Mouse (Mus musculus): Measurements from ENCODE around the gene Nup214. TPM values are rescaled to one million over a fixed set of nuclear protein-coding genes. Genes with fewer than 3 reads are reported as not detected.

Nup214 gene
- total RNA-seq, 1 experiment from 2014 or later = 76.3 TPM

DNA sequence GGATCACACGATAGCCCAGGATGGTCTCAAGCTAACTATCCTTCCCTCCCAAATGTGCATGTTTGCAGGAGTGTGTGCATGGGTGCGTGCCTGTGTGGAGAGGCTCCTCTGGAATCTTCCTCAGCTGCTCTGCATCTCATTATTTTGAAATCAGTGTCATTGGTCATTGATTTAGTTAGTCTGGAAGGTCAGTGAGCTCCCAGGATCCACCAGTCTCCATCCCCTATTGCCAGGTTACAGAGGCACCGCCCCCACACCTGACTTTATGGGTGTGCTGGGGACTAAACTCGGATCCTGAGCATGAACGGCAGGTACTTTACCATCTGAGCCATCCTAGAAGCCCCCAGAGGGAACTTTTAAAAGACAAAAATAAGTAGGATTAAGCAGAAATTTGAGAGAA, 128.7 kb downstream of the Nup214 start:
- ATAC-seq (replicated peaks in 1 of 2; ENCODE audit: insufficient read depth in 1 of 2, low FRiP score in 2 of 2, low TSS enrichment in 1 of 2, low read depth in 1 of 2, poor library complexity in 2 of 2, severe bottlenecking in 2 of 2) = no peak

- ATAC-seq (replicated peaks in 1 of 2; ENCODE audit: insufficient read depth in 1 of 2, low FRiP score in 2 of 2, low TSS enrichment in 1 of 2, low read depth in 1 of 2, poor library complexity in 2 of 2, severe bottlenecking in 2 of 2) = no peak
Measured at GRCm38 (mm10) chr2:32103557-32103956, 129.3 kb downstream of the Nup214 start.

Other genes starting within 250 kb of the Nup214 start
- gene Qrfp, start 163.9 kb upstream of the Nup214 start, total RNA-seq (2017) = not detected in 2 replicates
- gene Fibcd1, start 128.4 kb upstream of the Nup214 start, total RNA-seq (2017) = not detected in 2 replicates
- gene Lamc3, start 87.1 kb upstream of the Nup214 start, total RNA-seq (2017) = not detected in 2 replicates
- 1.0 and 1.1 TPM in 2 replicates for gene Aif1l, start 24.3 kb upstream of the Nup214 start, total RNA-seq (2017)
- gene Fam78a, start 110.4 kb downstream of the Nup214 start, total RNA-seq (2017) = 12.3 and 12.9 TPM in 2 replicates
- gene Plpp7, start 121.1 kb downstream of the Nup214 start, total RNA-seq (2017) = 1.1 and 2.2 TPM in 2 replicates
- 19.9 and 25.0 TPM in 2 replicates for gene Prrc2b, start 176.6 kb downstream of the Nup214 start, total RNA-seq (2017)

All from hematopoietic stem cell, adult 5-6 weeks (primary cell).